Mouse (Mus musculus) kidney, postnatal 4 days (tissue): ENCODE measurements around the gene Hist3h2ba.
A peak's percentile ranks its signal among the peaks of the same experiment; 100 is the strongest.

Experiments used
- DNase-seq, 2 experiments: peaks; one replicate each; pipeline ENCODE4 v3.0.0; 2021; ENCODE audit warnings: mixed read lengths in 2 of 2

Hist3h2ba gene

DNA sequence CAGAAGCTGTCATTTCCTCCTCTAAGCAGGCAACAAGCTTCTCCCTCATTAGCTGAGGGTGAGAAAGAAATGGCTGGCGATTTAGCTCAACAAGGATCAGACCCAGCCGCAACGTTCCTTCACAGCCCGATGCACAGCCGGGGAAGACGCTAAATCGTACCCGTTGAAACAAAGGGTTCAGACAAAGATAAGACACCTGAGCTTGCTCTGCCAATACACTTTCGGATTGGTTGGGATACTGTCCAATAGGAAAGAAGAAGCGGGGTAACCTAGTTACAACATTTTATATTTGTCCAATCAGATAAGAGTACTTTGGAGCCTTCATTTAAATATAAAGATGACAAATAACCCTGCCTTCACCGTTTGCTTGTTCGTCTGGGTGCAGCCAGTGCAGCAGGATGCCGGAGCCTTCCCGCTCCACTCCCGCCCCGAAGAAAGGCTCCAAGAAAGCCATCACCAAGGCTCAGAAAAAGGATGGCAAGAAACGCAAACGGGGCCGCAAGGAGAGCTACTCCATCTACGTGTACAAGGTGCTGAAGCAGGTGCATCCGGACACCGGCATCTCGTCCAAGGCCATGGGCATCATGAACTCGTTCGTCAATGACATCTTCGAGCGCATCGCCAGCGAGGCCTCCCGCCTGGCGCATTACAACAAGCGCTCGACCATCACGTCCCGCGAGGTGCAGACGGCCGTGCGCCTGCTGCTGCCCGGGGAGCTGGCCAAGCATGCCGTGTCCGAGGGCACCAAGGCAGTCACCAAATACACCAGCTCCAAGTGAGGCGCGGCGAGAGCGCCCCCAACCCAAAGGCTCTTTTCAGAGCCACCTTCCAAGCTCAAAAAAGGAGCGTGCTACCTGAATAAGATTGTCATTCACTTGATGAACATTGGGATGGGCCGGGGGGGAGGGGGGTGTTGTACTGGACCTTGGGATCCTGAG is at the start of gene Hist3h2ba:
TSS of gene Hist3h2ba (plus strand) at position 379 of the 938 bp plus-strand sequence.
- DNase-seq = peak; percentile 63 to 77

DNA sequence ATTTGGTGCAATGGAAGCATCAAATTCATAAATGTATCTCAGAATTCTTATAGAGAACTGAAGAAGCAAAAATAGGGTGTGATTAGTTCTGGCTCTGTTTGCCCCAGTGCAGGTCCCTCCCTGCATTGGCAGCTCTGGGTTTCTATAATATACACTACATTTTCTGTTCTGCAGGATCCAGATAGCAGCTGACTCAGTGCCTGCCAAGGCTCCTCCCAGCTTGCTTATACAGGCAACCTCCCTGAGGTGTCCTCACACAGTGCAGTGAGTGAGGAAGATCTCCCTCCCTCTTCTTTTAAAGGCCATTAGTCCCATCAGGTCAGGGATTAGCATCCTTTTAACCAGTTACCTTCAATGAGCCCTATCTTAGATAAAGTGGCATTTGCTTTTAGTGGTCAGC is 47.6 kb upstream of the Hist3h2ba start:
- no peak for DNase-seq

DNA sequence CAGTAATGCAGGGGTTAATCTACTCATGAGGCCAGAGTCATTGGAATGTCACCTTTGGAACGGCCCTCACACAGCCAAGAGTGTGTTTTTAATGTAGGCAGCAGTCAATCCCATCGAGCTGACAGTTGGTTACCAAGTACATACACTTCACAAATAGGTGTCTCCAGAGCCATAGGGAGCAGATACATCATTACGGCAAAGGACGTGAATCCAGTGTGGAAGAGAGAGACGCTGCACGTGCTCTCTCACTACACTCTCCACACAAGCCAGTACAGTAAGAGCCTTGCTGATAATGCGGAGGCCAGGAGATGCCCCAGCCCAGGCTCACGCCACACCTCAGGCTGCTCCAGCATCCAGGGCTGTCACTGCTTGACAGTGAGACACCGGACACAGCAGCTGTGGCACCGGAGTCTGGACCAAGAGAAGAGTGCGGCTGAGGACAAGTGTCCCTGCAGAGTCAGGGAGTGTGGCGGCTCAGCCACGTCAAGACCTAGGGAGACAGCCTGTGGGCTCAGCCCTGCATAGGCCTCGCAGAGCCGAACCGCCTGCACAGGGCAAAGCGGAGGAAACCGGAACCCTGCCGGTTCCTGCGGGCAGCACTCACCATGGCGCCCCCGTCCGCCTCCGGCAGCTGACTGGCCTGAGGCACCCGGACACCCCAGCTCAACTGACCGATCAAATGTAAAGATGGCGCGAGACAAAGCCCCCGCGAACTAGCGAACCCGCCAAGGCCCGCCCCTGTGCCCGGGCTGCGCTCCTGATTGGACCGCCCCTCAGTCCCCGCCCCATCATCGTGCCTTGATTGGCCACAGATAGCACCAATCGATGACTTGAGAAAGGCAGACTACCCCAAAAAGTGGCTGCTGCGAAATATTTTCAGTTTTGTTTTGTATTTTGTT is 45.0 kb upstream of the Hist3h2ba start, which contains the start of gene Zfp39:
TSS of gene Zfp39 (minus strand) at position 715 of the 899 bp plus-strand sequence.
- peak; percentile 97 to 98 for DNase-seq

DNA sequence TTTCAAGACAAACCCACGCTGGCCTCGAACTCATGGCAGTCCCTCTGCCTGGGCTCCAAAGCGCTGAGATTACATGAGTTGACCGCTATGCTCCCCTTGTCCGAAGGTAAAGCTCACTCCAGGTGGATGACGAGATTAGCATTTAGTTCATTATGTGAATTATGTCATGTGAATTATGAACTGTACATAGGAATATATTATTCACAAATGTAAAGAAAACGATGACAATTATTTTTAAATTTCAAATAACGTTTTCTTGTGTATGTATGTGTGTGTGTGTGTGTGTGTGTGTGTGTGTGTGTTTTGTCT is 44.4 kb upstream of the Hist3h2ba start:
- DNase-seq = no peak

DNA sequence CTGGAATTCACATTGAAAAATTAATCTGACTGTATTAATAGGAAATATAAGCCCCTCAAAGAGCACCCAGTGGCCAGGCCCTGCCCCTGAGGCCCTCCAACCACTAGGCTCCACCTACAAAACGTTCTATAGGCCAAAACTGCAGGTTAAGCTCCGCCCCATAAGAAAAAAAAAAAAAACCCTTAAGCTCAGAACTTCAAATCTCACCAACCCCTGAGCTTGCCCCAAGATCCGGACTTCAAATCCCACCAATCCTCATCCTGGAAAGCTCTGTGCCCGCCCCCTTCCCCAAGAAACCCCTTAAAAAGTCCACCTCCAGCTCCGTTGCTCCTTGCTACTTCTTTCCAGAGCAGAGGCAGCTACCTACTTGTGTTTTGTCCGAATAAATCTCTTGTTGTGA is 43.9 kb upstream of the Hist3h2ba start:
- DNase-seq = peak; percentile 43 to 60

DNA sequence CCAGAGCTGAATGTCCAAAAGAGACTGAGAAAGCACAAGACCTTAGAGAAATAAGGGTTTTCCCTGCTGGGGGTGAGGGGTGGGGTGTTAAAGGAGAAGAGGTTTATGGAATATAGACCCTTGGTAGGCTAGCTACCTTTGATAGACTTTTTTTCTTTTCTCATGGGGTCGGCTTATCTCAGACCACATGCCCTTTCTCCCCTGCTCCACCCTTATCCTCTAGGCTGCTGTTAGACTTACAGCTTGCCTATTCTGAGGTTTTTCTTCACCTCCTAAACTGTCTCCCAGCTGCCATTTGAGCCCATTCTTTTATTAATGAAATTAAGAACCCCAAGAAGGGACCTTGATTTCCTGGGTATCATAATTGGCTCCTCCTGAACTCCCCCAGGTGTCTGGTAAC is 34.9 kb upstream of the Hist3h2ba start:
- no peak for DNase-seq

DNA sequence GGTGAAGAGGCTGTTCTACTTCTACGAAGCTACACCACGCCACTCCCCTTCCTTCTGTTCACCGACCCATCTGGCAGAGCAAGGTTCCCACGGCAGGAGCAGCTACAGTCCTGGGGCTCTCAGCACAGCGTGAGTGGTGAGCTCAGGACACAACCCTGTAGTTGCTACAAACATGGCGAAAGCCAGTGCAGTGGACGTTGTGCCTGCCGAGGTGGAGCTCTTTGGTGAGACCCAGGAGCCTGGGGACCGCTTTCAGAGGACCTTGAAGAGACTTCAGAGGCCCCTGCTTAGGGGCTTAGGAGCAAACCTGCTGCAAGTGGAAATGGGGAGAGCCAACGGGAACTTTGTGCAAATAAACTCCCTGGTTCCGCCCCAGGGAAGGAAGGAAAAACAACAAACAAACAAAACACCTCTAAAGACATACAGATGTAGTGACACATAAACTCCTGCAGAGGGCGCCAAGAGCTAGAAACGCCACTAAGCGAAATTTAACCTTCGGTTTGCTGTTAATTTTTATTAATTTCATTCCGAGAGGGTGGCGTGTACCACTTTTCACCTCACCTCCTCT is 34.2 kb upstream of the Hist3h2ba start:
- DNase-seq = peak; percentile 49 to 59

DNA sequence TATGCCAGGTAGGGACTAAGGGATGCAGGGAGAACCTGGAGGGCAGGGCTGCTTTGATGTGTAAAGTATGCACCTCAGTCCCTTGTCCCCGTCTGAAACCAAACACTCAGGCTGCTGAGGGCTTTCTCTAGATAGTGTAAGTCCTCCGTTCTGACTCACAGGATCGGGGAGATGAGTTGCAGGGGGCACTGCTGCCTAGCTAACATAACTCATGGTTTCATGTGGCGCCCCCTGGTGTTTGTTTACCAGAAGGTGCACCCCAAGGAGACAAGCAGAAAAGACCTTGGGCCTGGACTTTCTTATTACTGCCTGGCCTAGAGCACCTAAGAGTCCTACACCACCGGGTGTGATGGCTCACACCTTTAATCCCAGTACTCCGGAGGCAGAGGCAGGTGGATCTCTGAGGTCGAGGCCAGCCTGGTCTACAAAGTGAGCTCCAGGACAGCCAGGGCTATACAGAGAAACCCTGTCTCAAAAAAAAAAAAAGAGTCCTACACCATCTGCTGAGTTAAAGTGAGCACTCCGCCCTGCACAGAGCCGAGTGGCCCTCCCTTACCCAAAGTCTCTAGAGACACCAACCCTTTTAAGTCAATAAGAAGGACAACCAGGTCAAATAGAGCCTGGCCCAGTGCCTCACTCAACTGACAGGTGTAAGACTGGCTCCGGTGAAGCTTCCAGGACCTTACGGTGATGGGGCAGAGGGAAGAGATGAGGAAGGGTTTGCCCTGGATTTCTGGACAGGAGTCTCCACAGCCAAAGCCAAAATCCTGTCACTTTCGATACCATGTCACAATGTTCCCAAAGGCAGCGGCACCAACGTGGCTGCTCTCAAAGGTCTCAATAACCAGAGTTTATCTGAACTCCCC is 31.6 kb upstream of the Hist3h2ba start:
- DNase-seq = peak; percentile 52 to 69

DNA sequence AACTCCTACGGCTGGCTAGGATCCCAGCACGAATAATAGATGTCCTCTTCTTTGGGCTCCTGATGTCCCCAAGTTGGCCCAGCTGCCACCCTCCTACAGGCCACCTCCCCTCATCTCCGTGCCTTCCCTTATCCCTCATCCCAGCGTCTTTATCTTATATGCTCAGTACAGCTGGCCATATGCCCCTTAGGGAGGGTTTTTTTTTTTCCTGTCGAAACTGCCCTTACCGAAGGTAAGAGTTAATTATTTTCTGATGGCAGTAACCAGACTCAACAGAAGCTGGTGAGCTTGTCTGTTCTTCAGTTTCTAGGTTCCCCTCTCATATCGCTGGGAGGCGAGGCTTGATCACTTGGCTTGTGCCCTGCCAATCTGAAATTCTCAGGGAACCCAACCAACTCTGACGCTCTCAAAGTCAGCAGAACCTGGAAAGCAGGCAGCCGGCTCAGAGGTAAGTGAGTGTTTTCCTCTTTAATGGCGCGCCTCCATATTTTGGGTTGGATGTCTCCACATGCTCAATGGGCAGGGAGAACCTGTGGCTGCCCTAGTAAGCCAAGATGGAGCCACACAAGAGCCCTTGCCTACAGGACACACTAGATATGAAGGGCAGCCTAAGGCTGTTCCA is 30.9 kb upstream of the Hist3h2ba start, which contains the start of gene Btnl10:
TSS of gene Btnl10 (plus strand) at position 164 of the 622 bp plus-strand sequence.
- no peak for DNase-seq

DNA sequence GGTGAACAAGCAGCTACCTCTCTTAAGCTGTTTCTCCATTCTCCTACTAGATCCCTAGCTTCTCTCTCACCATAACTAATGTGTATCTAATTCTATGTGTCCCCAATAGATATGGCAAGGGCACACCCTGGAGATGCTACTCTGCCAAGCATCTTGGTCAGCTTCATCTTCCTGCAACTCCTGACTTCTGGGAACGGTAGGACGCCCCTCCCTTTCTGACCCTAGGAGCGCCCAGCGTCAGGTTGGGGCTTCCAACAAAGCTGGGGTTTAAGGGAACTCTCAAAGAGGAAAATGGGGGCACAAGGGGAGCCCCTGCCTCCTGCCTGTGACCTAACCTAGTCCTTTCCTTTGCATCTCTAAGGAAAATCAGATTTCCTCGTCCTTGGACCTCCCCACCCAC is 30.0 kb upstream of the Hist3h2ba start:
- no peak for DNase-seq

DNA sequence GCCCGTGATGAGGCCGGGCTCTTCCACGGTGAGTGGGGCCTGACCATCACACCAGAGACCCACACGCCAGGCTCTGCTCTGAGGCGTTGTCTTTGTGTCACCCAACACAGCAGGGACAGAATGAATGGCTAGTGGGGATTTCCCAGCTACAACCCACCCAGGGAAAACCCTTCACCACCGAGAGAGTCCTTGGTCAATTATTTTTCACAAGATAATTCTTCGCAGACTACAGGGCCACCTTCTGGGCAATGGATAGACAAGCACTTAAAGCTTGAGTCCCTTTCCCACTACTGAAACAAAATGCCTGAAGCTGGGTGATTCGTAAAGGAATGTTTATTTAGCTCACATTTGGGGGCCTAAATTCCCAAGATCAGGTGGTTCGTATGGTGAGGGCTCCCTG is 26.3 kb upstream of the Hist3h2ba start:
- no peak for DNase-seq

DNA sequence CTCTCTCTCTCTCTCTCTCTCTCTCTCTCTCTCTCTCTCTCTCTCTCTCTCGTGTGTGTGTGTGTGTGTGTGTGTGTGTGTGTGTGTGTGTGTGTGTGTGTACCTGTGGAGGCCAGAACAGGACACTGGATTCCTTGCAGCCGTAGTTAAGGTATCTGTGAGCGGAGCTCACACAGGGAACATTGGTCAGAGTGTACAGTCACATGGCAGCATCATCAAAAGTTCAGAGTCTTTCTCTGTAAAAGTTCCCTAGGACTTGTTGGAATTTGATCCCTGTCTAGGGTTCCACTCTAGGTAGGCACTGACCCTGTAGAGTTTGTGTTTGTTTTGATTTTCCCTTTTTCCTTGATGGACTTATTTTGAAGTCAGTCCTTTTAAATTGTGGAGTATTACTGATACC is 22.1 kb upstream of the Hist3h2ba start:
- DNase-seq = no peak

DNA sequence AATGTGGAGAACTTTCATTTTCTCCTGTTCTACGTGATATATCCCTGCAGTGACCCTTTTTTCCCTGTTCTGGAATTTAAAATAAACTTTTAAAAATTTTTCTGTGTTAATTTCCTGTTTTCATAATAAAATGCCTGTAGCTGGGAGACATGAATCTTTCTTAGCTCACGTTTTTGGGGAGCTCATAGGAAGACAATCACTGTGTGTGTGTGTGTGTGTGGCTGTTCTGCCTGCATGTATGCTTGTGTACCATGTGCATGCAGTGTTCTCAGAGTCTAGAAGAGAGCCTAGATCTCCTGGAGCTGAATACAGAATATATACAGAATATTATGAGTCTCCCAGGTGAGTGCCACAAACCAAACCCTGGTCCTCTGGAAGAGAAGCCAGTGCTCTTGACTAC is 21.7 kb upstream of the Hist3h2ba start:
- no peak for DNase-seq

DNA sequence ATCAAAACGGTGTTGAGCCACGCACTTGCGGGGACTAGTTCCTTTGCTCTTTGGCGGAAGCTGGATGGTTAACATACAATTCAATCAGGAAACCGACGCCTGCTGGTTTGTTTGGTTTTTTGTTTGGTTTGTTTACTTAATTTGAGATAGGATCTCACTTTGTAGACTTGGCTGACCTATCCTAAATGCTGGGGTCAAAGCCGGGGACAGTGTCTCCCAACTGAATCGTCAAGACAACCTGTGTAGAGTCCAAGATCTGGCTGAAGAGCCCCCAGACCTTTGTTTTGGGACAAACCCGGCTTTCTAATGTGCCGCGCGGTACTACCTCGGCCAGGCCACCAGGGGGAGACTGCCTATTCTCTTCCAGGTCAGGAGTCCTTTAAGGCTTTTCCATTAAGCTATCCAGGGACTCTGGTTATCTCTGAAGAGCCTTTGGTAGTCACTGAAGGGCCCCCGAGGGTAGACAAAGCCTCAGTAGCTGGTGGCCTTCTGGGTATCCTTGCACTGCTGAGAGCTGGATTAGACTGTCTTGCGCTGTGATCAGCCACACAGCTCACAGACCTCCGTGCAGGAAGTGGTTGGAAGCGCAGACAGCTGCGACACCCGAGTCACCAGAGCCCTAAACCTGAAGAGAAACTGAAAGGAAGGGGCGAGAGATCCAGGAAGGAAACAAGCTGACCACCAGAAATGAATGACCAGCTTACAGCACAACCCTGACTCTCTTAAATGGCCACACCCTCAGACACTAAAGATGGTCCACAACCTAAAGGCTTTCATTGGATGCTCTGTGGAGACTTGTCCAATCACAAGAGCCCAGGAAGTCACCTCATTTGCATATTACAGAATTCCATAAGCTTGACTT is 20.7 kb upstream of the Hist3h2ba start:
- DNase-seq = peak; percentile 72 to 79

DNA sequence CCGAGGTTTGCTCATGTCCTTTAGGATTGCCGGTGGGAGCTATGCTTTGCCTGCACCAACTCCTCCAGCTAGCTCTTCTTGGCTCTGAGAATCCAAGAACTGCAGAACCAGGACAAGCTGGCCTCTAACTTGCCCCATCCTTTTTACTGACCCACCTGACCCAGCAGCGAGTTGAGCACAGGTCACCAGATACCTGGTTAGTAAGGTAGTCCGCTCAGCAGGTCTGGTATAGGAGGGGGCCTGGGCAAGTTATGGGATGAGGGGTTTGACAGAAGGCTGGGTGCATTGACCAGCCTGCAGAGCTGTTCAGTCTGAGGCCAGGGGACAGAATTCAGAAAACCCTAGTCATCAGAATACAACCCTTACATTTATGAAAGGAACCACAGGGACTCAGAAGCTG is 19.7 kb upstream of the Hist3h2ba start:
- no peak for DNase-seq

DNA sequence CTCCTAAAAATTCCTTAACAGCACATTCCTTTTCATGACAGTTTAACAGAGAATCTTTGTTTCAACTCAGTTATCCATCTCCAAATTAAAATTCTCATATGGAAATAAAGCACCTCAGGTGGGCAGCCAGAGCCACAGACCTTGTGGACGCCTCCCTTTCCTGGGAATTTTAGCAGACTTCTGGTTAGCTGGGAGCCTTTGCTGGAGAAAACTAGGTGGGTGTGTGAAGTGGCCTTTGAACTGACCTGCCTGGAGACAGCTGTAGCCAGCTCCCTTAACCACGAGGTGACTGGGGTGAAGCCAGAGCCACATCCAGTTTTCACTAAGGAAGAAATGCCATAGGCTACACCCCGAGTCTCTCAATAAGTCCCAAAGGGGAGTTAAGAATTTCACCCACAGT is 19.1 kb upstream of the Hist3h2ba start:
- DNase-seq = no peak

DNA sequence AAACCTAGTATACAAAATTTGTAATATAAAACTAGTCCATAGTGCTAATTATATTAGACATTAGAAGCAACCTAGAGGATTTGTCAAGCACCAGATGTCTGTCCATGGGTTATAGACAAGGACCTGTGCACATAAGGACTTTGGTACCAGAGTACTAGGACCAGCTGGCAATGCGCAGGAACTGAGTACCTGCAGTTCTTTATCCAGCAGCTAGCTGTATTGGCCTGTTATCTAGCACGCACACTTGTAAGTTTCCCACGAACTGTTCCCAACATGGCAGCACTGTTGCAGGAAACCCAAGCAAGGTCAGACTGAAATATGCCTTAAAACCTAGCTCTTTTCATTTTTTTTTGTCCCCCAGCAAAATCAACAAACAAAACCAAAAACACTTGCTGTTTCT is 18.5 kb upstream of the Hist3h2ba start:
- no peak for DNase-seq

DNA sequence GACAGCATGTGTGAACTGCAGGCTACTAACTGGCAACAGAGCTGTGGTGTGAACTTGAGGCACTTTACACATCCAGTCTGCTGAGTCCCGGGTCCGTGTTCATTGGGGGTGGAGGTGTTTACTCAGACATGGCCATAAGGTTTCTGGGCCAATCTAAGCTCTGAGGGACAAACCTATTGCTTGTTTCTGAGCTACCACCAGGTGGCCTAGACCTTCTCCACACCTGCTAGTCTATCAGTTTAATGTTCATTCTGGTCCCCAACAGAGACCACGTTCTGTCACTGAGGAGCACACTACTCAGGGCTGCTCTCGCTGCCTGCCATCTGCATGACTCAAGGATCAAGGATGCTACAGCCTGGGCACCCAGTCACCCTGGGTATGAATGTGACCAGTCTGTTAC is 17.1 kb upstream of the Hist3h2ba start:
- no peak for DNase-seq

DNA sequence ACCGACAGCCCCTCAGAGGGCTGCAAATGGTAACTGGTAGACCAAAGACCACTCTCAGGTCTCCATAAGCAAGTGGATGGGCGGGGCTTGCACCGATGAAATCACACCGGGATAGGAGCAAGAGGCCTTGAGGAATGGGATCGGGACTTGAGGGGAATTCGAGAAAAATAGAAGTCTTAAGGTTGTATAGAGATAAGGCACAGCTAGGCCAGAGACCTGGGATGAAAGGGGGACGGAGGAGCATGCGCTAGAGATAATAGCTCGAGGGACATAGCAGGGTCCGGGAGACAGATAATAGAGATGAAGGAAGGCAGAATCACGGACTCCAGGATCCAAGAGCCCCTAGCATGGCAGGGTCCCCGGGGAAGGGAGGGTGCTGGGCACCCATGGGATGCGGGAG is 10.8 kb upstream of the Hist3h2ba start:
- DNase-seq = peak; percentile 37 to 47

DNA sequence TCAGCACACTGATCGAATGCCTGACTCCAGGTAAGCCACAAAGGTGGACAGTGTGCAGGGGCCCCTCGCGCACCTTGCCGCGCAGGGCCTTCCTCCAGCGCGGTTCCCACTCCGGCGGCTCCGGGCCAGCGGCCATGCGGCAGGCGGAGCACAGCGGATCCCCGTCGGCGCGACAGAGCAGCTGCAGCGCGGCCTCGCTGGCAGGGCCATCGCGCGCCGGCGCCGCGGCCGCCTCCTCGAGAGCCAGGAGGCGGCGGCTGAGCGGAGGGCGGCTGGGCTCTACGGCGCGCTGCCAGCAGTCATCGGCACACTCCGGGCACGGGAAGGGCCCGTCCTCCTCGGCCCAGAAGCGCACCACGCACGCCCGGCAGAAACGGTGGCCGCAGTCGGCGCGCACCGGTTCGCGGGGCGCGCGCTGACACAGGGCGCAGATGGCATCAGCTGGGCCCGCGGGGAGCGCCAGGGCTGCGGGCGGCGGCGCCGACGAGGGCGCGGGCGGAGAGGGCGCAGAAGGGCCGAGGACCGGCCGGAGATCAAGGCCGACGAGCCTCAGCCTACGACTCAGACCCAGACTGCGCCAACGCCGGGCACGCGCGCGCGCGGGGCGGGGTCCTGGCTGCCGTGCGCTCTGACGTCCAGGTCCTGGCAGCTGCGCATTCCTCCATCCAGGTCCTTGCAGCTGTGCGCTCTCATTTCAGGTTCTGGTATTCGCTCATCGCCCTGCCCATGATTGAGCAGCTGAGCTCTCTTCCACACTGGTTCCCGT is 10.2 kb upstream of the Hist3h2ba start, which contains the start of gene Rnf187:
TSS of gene Rnf187 (minus strand) at position 595 of the 766 bp plus-strand sequence.
- peak; percentile 93 to 96 for DNase-seq
